Mouse (Mus musculus): Measurements from ENCODE around the gene Spcs1. TPM values are rescaled to one million over a fixed set of nuclear protein-coding genes. Genes with fewer than 3 reads are reported as not detected.

The Spcs1 gene
- total and polyA plus RNA-seq, 3 experiments = 150 to 344 (median 181) TPM

- in situ Hi-C loops (cut with MboI; ENCODE audit: low pct_ligation_motif_present, low pct_unique_long_range_greater_than_20kb, low sequenced_read_pairs) (no loop called here), dilution Hi-C loops (cut with MboI; ENCODE audit: extremely low pct_ligation_motif_present, extremely low pct_unique_long_range_greater_than_20kb, low sequenced_read_pairs) (no loop called here)
- H3K9ac ChIP-seq (ENCODE audit: insufficient read depth, low read depth) = peak within 1 kb of the TSS; percentile 98
- H3K36me3 ChIP-seq (replicated peaks in 1 of 2; ENCODE audit: control insufficient read depth in 1 of 2, insufficient read depth in 1 of 2, low read length in 1 of 2) = peaks cover 30 to 54% of the 10 kb centered on the region in 2 experiments
- H3K9me3 ChIP-seq (replicated peaks; ENCODE audit: low read length) = no peaks in the 10 kb centered on the region
- H3K4me2 ChIP-seq (ENCODE audit: insufficient read depth, low read depth, poor library complexity, severe bottlenecking) = peak within 1 kb of the TSS; percentile 99
- peak; percentile 95 for DNase-seq (ENCODE audit: extremely low read depth)
- peaks cover 9 to 62% of the 10 kb centered on the region in 2 experiments for H3K4me1 ChIP-seq (ENCODE audit: control insufficient read depth in 1 of 2, insufficient read depth in 2 of 2)
- H3K4me3 ChIP-seq (replicated peaks in 1 of 3; ENCODE audit: low read depth in 2 of 3, low read length in 2 of 3, poor library complexity in 1 of 3) = peak within 1 kb of the TSS; percentile 96 to 99 (median 98)
- peak within 1 kb of the TSS; percentile 78 for H3K27ac ChIP-seq (ENCODE audit: insufficient read depth, low read depth)
- no peaks in the 10 kb centered on the region for H3K27me3 ChIP-seq (replicated peaks)
- peaks cover 64% of the 10 kb centered on the region for H3K79me2 ChIP-seq (replicated peaks; ENCODE audit: control insufficient read depth, extremely low read depth, insufficient read depth, poor library complexity, severe bottlenecking)
- TF ChIP-seq ZMIZ1 (IDR thresholded peaks at IDR 0.05; ENCODE audit: low read depth, low read length) (peak; percentile 72), MXI1 (IDR thresholded peaks at IDR 0.05; ENCODE audit: low read depth, low read length) (peak; percentile 99), TBP (conservative IDR thresholded peaks at IDR 0.05; ENCODE audit: low read depth, low read length) (0 out of 2 replicates have a peak, but pooled peaks have one; percentile 33), KAT2A (IDR thresholded peaks at IDR 0.05; ENCODE audit: insufficient replicate concordance, low read length) (peak; percentile 83; the same call in 1 of the 2 replicates), JUND (conservative IDR thresholded peaks at IDR 0.05; ENCODE audit: low read depth, low read length) (no peak), RAD21 (IDR thresholded peaks at IDR 0.05; ENCODE audit: low read depth, low read length) (no peak), CHD2 (IDR thresholded peaks at IDR 0.05; ENCODE audit: low read length) (no peak), RCOR1 (conservative IDR thresholded peaks at IDR 0.05; ENCODE audit: low read depth, low read length) (no peak), ELF1 (IDR thresholded peaks at IDR 0.05; ENCODE audit: low read depth, low read length) (peak; percentile 29; the same call in 1 of the 2 replicates), HCFC1 (IDR thresholded peaks at IDR 0.05; ENCODE audit: low read depth, low read length) (peak; percentile 80), TCF12 (IDR thresholded peaks at IDR 0.05; ENCODE audit: low read depth, low read length) (peak; percentile 92), MAX (IDR thresholded peaks at IDR 0.05; ENCODE audit: low read length) (peak; percentile 99), NRF1 (IDR thresholded peaks at IDR 0.05; ENCODE audit: low read depth, low read length) (peak; percentile 88), ZC3H11A (IDR thresholded peaks at IDR 0.05; ENCODE audit: low read depth, low read length) (no peak), USF1 (IDR thresholded peaks at IDR 0.05; ENCODE audit: low read depth, low read length) (peak; percentile 36), CTCF (conservative IDR thresholded peaks at IDR 0.05 in 1 of 2, IDR thresholded peaks at IDR 0.05 in 1 of 2; ENCODE audit: low read depth in 2 of 2, low read length in 2 of 2) (no peak), MAZ (IDR thresholded peaks at IDR 0.05; ENCODE audit: low read depth, low read length) (peak; percentile 79; the same call in 1 of the 2 replicates), POLR2AphosphoS2 (IDR thresholded peaks at IDR 0.05; ENCODE audit: low read depth, low read length) (peak; percentile 63; the same call in 1 of the 2 replicates), SIN3A (IDR thresholded peaks at IDR 0.05; ENCODE audit: low read length) (no peak; the same call in 1 of the 2 replicates), MYC (IDR thresholded peaks at IDR 0.05; ENCODE audit: low read depth, low read length) (peak; percentile 99), MAFK (IDR thresholded peaks at IDR 0.05; ENCODE audit: insufficient replicate concordance, low read length) (no peak), BHLHE40 (IDR thresholded peaks at IDR 0.05; ENCODE audit: low read depth, low read length) (peak; percentile 99), MEF2A (IDR thresholded peaks at IDR 0.05; ENCODE audit: borderline replicate concordance, low read depth, low read length) (peak; percentile 44; the same call in 1 of the 2 replicates), POLR2A (IDR thresholded peaks at IDR 0.05; ENCODE audit: low read depth, low read length) (peak; percentile 95), NELFE (IDR thresholded peaks at IDR 0.05; ENCODE audit: low read depth, low read length) (peak; percentile 87), ETS1 (conservative IDR thresholded peaks at IDR 0.05; ENCODE audit: low read depth, low read length) (0 out of 2 replicates have a peak, but pooled peaks have one; percentile 19)
These were observed 17.4 kb upstream of the Spcs1 start, which contains the start of the genes Pbrm1 and Gnl3 for GRCm38 (mm10) chr14:31018860-31019291. Gene Pbrm1, plus strand, starts transcription at chr14:31019138. Gene Gnl3, minus strand, starts transcription at chr14:31019152.

All from CH12.LX (cell line).